In the genomic region with DNA sequence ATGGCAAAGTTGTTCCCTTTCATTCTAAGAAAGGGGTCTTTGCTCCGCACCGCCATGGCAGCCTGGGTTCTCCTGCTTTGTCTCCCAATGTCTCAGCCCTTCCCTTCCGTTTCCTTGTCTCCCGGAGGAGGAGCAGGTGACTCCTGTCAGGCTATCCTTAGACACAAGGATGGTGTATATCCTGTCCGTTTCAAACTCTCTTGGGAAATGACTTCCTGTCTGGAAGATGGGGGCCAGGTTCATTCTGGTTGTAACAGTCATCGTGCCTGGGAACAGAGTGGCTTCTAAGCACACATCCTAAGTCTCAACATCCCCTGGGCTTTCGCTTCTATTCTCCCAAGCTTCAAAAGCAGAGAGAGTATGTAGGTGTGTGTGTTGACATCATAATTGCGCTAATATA, we compare ENCODE assay signal across 29 mouse cellular contexts.
A peak's percentile ranks its signal among the peaks of the same experiment; 100 is the strongest.
DNase-seq lines count a peak whose midpoint lies in the region; ATAC-seq lines count a peak whose summit lies in the region.
"Had no signal": no experiment of that assay in that cellular context is flagged by ENCODE, and none has a peak within 500 bp of the region (broad histone marks: within the 10 kb centered on the region; RNA-seq: fewer than 3 reads in every experiment).

No protein-coding gene starts in this region.

- no peaks in the 10 kb centered on the region for H3K36me3 ChIP-seq in heart, embryonic 10.5 days
- H3K36me3 ChIP-seq in heart, embryonic 12.5 days: no peaks in the 10 kb centered on the region
- H3K36me3 ChIP-seq: embryonic facial prominence, embryonic 13.5 days; embryonic facial prominence, embryonic 15.5 days; forebrain, embryonic 10.5 days; forebrain, embryonic 12.5 days; G1E had no signal

- no peak overlapping the region for H3K4me2 ChIP-seq in heart, embryonic 12.5 days
- H3K4me2 ChIP-seq: embryonic facial prominence, embryonic 13.5 days; embryonic facial prominence, embryonic 15.5 days; forebrain, embryonic 12.5 days had no signal

- intact Hi-C loops in heart, postnatal 25 days (cut with DNase I): loop anchor here (5.0 to 10.0 kb wide), 4 partner anchors 152 to 460 kb away; no protein-coding TSS in a partner anchor
- intact Hi-C loops in heart, postnatal 10 days (cut with DNase I): loop anchor here (5.0 to 10.0 kb wide), 2 partner anchors 342 to 410 kb away; no protein-coding TSS in a partner anchor

- no peak for ATAC-seq in heart, embryonic 12.5 days (ENCODE audit: insufficient number of reproducible peaks, low FRiP score)
- ATAC-seq: activated CD4-positive, CD25-positive, alpha-beta regulatory T cell, adult 4 months; CD4-positive, CD25-positive, alpha-beta regulatory T cell, adult 4 months; forebrain, embryonic 14.5 days; forebrain, embryonic 16.5 days; Patski had no signal

- H3K9me3 ChIP-seq in heart, embryonic 10.5 days: no peaks in the 10 kb centered on the region
- peaks cover 3% of the 10 kb centered on the region; the same call in 1 of the 2 replicates for H3K9me3 ChIP-seq in heart, embryonic 12.5 days (replicated peaks)
- H3K9me3 ChIP-seq: embryonic facial prominence, embryonic 13.5 days; embryonic facial prominence, embryonic 15.5 days; forebrain, embryonic 10.5 days; forebrain, embryonic 12.5 days had no signal

- H3K9ac ChIP-seq in heart, embryonic 12.5 days: no peak overlapping the region
- H3K9ac ChIP-seq: embryonic facial prominence, embryonic 13.5 days; embryonic facial prominence, embryonic 15.5 days; forebrain, embryonic 12.5 days had no signal

- H3K27ac ChIP-seq in heart, embryonic 10.5 days: no peak overlapping the region
- H3K27ac ChIP-seq in heart, embryonic 12.5 days (ENCODE audit: poor library complexity, severe bottlenecking): no peak overlapping the region
- H3K27ac ChIP-seq: embryonic facial prominence, embryonic 13.5 days; embryonic facial prominence, embryonic 15.5 days; forebrain, embryonic 10.5 days; forebrain, embryonic 12.5 days had no signal

- no peaks in the 10 kb centered on the region for H3K27me3 ChIP-seq in heart, embryonic 10.5 days (ENCODE audit: insufficient read depth, poor library complexity, severe bottlenecking)
- H3K27me3 ChIP-seq in heart, embryonic 12.5 days (replicated peaks): no peaks in the 10 kb centered on the region
- H3K27me3 ChIP-seq: CH12.LX; embryonic facial prominence, embryonic 15.5 days; forebrain, embryonic 12.5 days; Patski had no signal

- H3K4me1 ChIP-seq in heart, embryonic 10.5 days: no peaks in the 10 kb centered on the region
- 0 out of 2 replicates have a peak, but pooled peaks cover 6% of the 10 kb centered on the region for H3K4me1 ChIP-seq in heart, embryonic 12.5 days (replicated peaks)
- H3K4me1 ChIP-seq: embryonic facial prominence, embryonic 15.5 days; forebrain, embryonic 10.5 days; forebrain, embryonic 12.5 days had no signal

- WGBS in heart, embryonic 10.5 days: 72% methylated on average over 8 of the region's 8 CpGs
- 80% methylated on average over 8 of the region's 8 CpGs for WGBS in heart, embryonic 12.5 days

- no peak overlapping the region for H3K4me3 ChIP-seq in heart, embryonic 10.5 days
- no peak overlapping the region for H3K4me3 ChIP-seq in heart, embryonic 12.5 days
- H3K4me3 ChIP-seq: embryonic facial prominence, embryonic 13.5 days; embryonic facial prominence, embryonic 15.5 days; erythroblast, embryonic 14.5 days; forebrain, embryonic 10.5 days; forebrain, embryonic 12.5 days had no signal

- peak; percentile 96 for DNase-seq in heart, adult 11 months
- no peak for DNase-seq in heart, embryonic 10.5 days (ENCODE audit: low spot score)
- peak; percentile 70 for DNase-seq in heart, adult 8-10 months (ENCODE audit: low spot score)
- DNase-seq in heart, postnatal 25 days (ENCODE audit: low spot score): peak; percentile 10
- no peak for DNase-seq in heart, postnatal 10 days
- DNase-seq: adrenal gland, adult 8-10 months; adrenal gland, postnatal 14 days; adrenal gland, postnatal 36 days; B cell, adult 2 months; cerebellum, adult 11 months; cerebellum, adult 18-20 months; cerebellum, adult 8-10 months; cerebellum, adult 9-11 months; cerebellum, postnatal 14 days; cerebellum, postnatal 36 days; embryo, embryonic 11 days had no signal

Comparison
In these comparisons a context has a peak if more than half of its experiments do, and no peak if none do; other contexts are left out.
1. DNase-seq: peak in heart, adult 11 months (single experiment), heart, adult 8-10 months (single experiment) and heart, postnatal 25 days (single experiment); none in heart, embryonic 10.5 days (single experiment) and heart, postnatal 10 days (0 of 2).